Mouse (Mus musculus) frontal cortex, postnatal 36 days (tissue): ENCODE measurements at regions not wholly inside any gene's neighbourhood (a gene's known extent, or its start where the extent isn't known, plus 50 kb on each side); places are given as distances from the start of the nearest gene placed in this dataset.

Experiments
- DNase-seq, 2 experiments: peaks; one replicate each; pipeline ENCODE4 v3.0.0; 2022; ENCODE audit warnings: low spot score in 2 of 2

GRCm38 (mm10) chr15:62994691-62995090 lies 850.3 kb downstream of the Gsdmc2 start:
- DNase-seq = no peak

- DNase-seq = no peak
Measured at GRCm38 (mm10) chr15:62986871-62987270, 858.1 kb downstream of the Gsdmc2 start.

GRCm38 (mm10) chr15:62986147-62986546 lies 858.8 kb downstream of the Gsdmc2 start:
- no peak for DNase-seq

GRCm38 (mm10) chr15:62970566-62970965 lies 874.4 kb downstream of the Gsdmc2 start:
- no peak for DNase-seq

GRCm38 (mm10) chr15:62962681-62963080 lies 882.3 kb downstream of the Gsdmc2 start:
- no peak for DNase-seq

- no peak for DNase-seq
Measured at GRCm38 (mm10) chr15:62960623-62961022, 884.4 kb downstream of the Gsdmc2 start.

- no peak for DNase-seq
Measured at GRCm38 (mm10) chr15:62958506-62959330, 886.3 kb downstream of the Gsdmc2 start.

- peak; percentile 17 to 48 for DNase-seq
Measured at GRCm38 (mm10) chr15:62954889-62955288, 890.1 kb downstream of the Gsdmc2 start.

- no peak for DNase-seq
Measured at GRCm38 (mm10) chr15:62954322-62954820, 890.6 kb downstream of the Gsdmc2 start.

GRCm38 (mm10) chr15:62953215-62953941 lies 891.6 kb downstream of the Gsdmc2 start:
- peak; percentile 39 to 52 for DNase-seq

- no peak for DNase-seq
Measured at GRCm38 (mm10) chr15:62952487-62953214, 892.3 kb downstream of the Gsdmc2 start.

- no peak for DNase-seq
Measured at GRCm38 (mm10) chr15:62939416-62939815, 905.6 kb downstream of the Gsdmc2 start.

- DNase-seq = no peak
Measured at GRCm38 (mm10) chr15:62937756-62938155, 907.2 kb downstream of the Gsdmc2 start.

GRCm38 (mm10) chr15:62934522-62935189 lies 910.3 kb downstream of the Gsdmc2 start:
- DNase-seq = no peak

- DNase-seq = no peak
Measured at GRCm38 (mm10) chr15:62920520-62920919, 924.5 kb downstream of the Gsdmc2 start.

GRCm38 (mm10) chr15:62919264-62919663 lies 925.7 kb downstream of the Gsdmc2 start:
- peak in 1 of 2 experiments; percentile 52 for DNase-seq

GRCm38 (mm10) chr15:62908379-62908778 lies 936.6 kb downstream of the Gsdmc2 start:
- DNase-seq = no peak

- DNase-seq = no peak
Measured at GRCm38 (mm10) chr15:62907181-62907580, 937.8 kb downstream of the Gsdmc2 start.

GRCm38 (mm10) chr15:62903047-62903822 lies 941.7 kb downstream of the Gsdmc2 start:
- DNase-seq = peak; percentile 59 to 85

- DNase-seq = peak in 1 of 2 experiments; percentile 37
Measured at GRCm38 (mm10) chr15:62901955-62902354, 943.0 kb downstream of the Gsdmc2 start.

- no peak for DNase-seq
Measured at GRCm38 (mm10) chr15:62889798-62890197, 955.2 kb downstream of the Gsdmc2 start.
